In genomic region chr7:81651284-81651683, GRCm38 (mm10) we compare ENCODE assay signal across 16 mouse cellular contexts. TPM values are rescaled to one million over a fixed set of nuclear protein-coding genes. Genes with fewer than 3 reads are reported as not detected.
DNase-seq lines count a peak whose midpoint lies in the region; ATAC-seq and TF ChIP-seq lines count a peak whose summit lies in the region.
"Had no signal": no experiment of that assay in that cellular context is flagged by ENCODE, and none has a peak within 500 bp of the region (broad histone marks: within the 10 kb centered on the region; RNA-seq: fewer than 3 reads in every experiment).

No protein-coding gene starts in this region.

- no peak for DNase-seq in heart, postnatal 36 days
- peak; percentile 43 for DNase-seq in forelimb bud, embryonic 11.5 days (ENCODE audit: low read depth, low spot score)
- DNase-seq in lung, postnatal 10 days = no peak
- no peak for DNase-seq in spleen, postnatal 4 days (ENCODE audit: low spot score in 2 of 2)
- no peak for DNase-seq in lung, adult 2 months
- DNase-seq: adrenal gland, postnatal 14 days; cerebellum, adult 11 months; gastrocnemius, postnatal 36 days; kidney, adult 2 months had no signal

- H3K9me3 ChIP-seq in heart, embryonic 15.5 days (replicated peaks) = no peaks in the 10 kb centered on the region
- no peaks in the 10 kb centered on the region for H3K9me3 ChIP-seq in embryonic facial prominence, embryonic 13.5 days
- H3K9me3 ChIP-seq in midbrain, embryonic 12.5 days = no peaks in the 10 kb centered on the region

- H3K9ac ChIP-seq in heart, embryonic 15.5 days = no peak overlapping the region
- no peak overlapping the region for H3K9ac ChIP-seq in embryonic facial prominence, embryonic 13.5 days
- no peak overlapping the region for H3K9ac ChIP-seq in midbrain, embryonic 12.5 days (replicated peaks)

- no peak for ATAC-seq in heart, embryonic 15.5 days (replicated peaks; ENCODE audit: insufficient number of reproducible peaks, insufficient read depth, low FRiP score, low read depth)
- peak; percentile 57; the same call in 1 of the 2 replicates for ATAC-seq in embryonic facial prominence, embryonic 13.5 days (ENCODE audit: insufficient number of reproducible peaks, insufficient read depth, low FRiP score, low TSS enrichment, low read depth)
- 0 out of 2 replicates have a peak, but pooled peaks have one; percentile 21 for ATAC-seq in midbrain, embryonic 12.5 days (ENCODE audit: low FRiP score, low read depth)

- H3K27me3 ChIP-seq in heart, embryonic 15.5 days = no peaks in the 10 kb centered on the region
- H3K27me3 ChIP-seq in embryonic facial prominence, embryonic 13.5 days = peaks cover 14% of the 10 kb centered on the region
- no peaks in the 10 kb centered on the region for H3K27me3 ChIP-seq in midbrain, embryonic 12.5 days

- no peak for TF ChIP-seq CTCF in lung, adult 2 months (IDR thresholded peaks at IDR 0.05; ENCODE audit: insufficient read depth, low read length)

- intact Hi-C loops in heart, postnatal 36 days (cut with DNase I) = no loop called here

- peak overlapping the region; percentile 28; the same call in 1 of the 2 replicates for H3K27ac ChIP-seq in heart, embryonic 15.5 days
- H3K27ac ChIP-seq in embryonic facial prominence, embryonic 13.5 days = no peak overlapping the region
- H3K27ac ChIP-seq in midbrain, embryonic 12.5 days (replicated peaks) = peak overlapping the region; percentile 60
- H3K27ac ChIP-seq: macrophage; stomach, postnatal 0 days had no signal

- no peak overlapping the region for H3K4me2 ChIP-seq in heart, embryonic 15.5 days
- H3K4me2 ChIP-seq in embryonic facial prominence, embryonic 13.5 days = no peak overlapping the region
- no peak overlapping the region for H3K4me2 ChIP-seq in midbrain, embryonic 12.5 days (replicated peaks)
- H3K4me2 ChIP-seq: liver, embryonic 11.5 days had no signal

- TF ChIP-seq POLR2A in lung, adult 2 months (IDR thresholded peaks at IDR 0.05; ENCODE audit: borderline replicate concordance, extremely low read depth, low read depth, low read length) = no peak

- no peaks in the 10 kb centered on the region for H3K36me3 ChIP-seq in heart, embryonic 15.5 days
- H3K36me3 ChIP-seq in embryonic facial prominence, embryonic 13.5 days = no peaks in the 10 kb centered on the region
- no peaks in the 10 kb centered on the region for H3K36me3 ChIP-seq in midbrain, embryonic 12.5 days

- peaks cover 45% of the 10 kb centered on the region for H3K4me1 ChIP-seq in heart, embryonic 15.5 days (replicated peaks)
- H3K4me1 ChIP-seq in embryonic facial prominence, embryonic 13.5 days = peaks cover 46% of the 10 kb centered on the region
- H3K4me1 ChIP-seq in midbrain, embryonic 12.5 days = peaks cover 62% of the 10 kb centered on the region
- H3K4me1 ChIP-seq in lung, adult 2 months (ENCODE audit: control insufficient read depth, insufficient read depth, low read length) = no peaks in the 10 kb centered on the region

- WGBS in heart, embryonic 15.5 days = 27% methylated on average over 5 of the region's 5 CpGs
- 30% methylated on average over 5 of the region's 5 CpGs for WGBS in embryonic facial prominence, embryonic 13.5 days
- 53% methylated on average over 5 of the region's 5 CpGs for WGBS in midbrain, embryonic 12.5 days
- WGBS in lung, adult 2 months = 70% methylated on average over 5 of the region's 5 CpGs

- H3K4me3 ChIP-seq in heart, embryonic 15.5 days = no peak overlapping the region
- H3K4me3 ChIP-seq in embryonic facial prominence, embryonic 13.5 days = no peak overlapping the region
- H3K4me3 ChIP-seq in midbrain, embryonic 12.5 days = no peak overlapping the region
- H3K4me3 ChIP-seq in lung, adult 2 months (replicated peaks; ENCODE audit: extremely low read depth, low read depth, low read length) = no peak overlapping the region

RNA-seq across cellular contexts. Expression of gene Homer2, which starts 56.0 kb away (rescaled TPM):
- polyA plus RNA-seq in heart, embryonic 15.5 days (2015; fragmentation: Nextera tagmentation; extraction: Ambion mirVana) = 59.5 and 63.4 TPM in 2 replicates
- 100 to 1,000 TPM in 1 of 2 experiments, 10 to 100 TPM in 1; 89.6 to 108 TPM for total RNA-seq in heart, postnatal 36 days (2021)
- polyA plus RNA-seq in embryonic facial prominence, embryonic 13.5 days (2015; fragmentation: Nextera tagmentation; extraction: Ambion mirVana) = 16.4 and 24.0 TPM in 2 replicates
- polyA plus RNA-seq in midbrain, embryonic 12.5 days (2016; fragmentation: Nextera tagmentation; extraction: Ambion mirVana) = 20.7 and 22.7 TPM in 2 replicates
- 2.2 and 2.8 TPM in 2 replicates for polyA plus RNA-seq in lung, adult 2 months (2012; rRNA removed)
- total RNA-seq: neutrophil, adult 5-6 weeks had no signal
- polyA plus RNA-seq: macrophage had no signal
